Mouse (Mus musculus): ENCODE results near the gene Slc44a2.

GRCm38 (mm10) chr9:21273520-21274228 lies 46.8 kb upstream of the Slc44a2 start:
- TF ChIP-seq CTCF (IDR thresholded peaks at IDR 0.05; ENCODE audit: insufficient read depth, low read length) = no peak
- TF ChIP-seq POLR2A (IDR thresholded peaks at IDR 0.05; ENCODE audit: borderline replicate concordance, extremely low read depth, low read depth, low read length) = no peak
